Mouse (Mus musculus): ENCODE results near the gene Hist1h2ak. TPM values are rescaled to one million over a fixed set of nuclear protein-coding genes. Genes with fewer than 3 reads are reported as not detected.

The Hist1h2ak gene
- polyA plus RNA-seq, 1 experiment from 2014 or later: 4.9 TPM

DNA sequence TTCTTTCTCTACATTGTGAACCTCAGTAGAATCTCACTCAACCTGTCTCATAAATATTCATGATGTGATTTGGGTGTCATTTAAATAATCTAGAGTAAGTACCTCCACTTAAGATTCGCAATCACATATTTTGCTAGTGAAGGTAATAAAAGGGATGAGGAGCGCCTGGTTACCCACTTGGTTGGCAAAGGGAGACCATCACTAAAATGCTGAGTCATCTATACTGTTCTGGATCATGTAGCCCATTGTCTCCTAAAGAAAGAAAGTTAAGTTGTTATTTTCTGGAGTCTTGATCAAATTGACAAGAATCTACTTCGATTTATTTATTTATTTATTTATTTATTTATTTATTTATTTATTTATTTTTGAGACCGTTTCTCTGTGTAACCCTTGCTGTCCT is 47.0 kb downstream of the Hist1h2ak start:
- Histone ChIP-seq H3K4me1 (replicated peaks; ENCODE audit: control insufficient read depth, insufficient read depth, low read length) (no peaks in the 10 kb centered on the region), H3K27me3 (ENCODE audit: control insufficient read depth, insufficient read depth, low read length) (no peaks in the 10 kb centered on the region), H3K4me2 (replicated peaks; ENCODE audit: low read depth, low read length) (no peak overlapping the region), H3K9me3 (ENCODE audit: control insufficient read depth, low read length) (no peaks in the 10 kb centered on the region), H3K27ac (ENCODE audit: low read depth, low read length) (no peak overlapping the region), H3K36me3 (ENCODE audit: control insufficient read depth, insufficient read depth, low read length) (no peaks in the 10 kb centered on the region), H3K4me3 (ENCODE audit: low read depth, low read length) (no peak overlapping the region), H3K9ac (ENCODE audit: low read depth, low read length) (no peak overlapping the region)
- 80% methylated on average over 4 of the region's 4 CpGs for WGBS
- ATAC-seq (ENCODE audit: low FRiP score): no peak
- DNase-seq (ENCODE audit: low spot score): no peak

Other genes with a start within 250 kb of the Hist1h2ak start
- gene Zkscan8, start 222.7 kb downstream of the Hist1h2ak start, polyA plus RNA-seq (2014; fragmentation: Nextera tagmentation; extraction: Ambion mirVana): 9.8 and 11.0 TPM in 2 replicates
- 0.05 and 0.25 TPM in 2 replicates for gene Olfr1366, start 211.0 kb downstream of the Hist1h2ak start, polyA plus RNA-seq (2014; fragmentation: Nextera tagmentation; extraction: Ambion mirVana)
- gene Olfr1535, start 193.9 kb downstream of the Hist1h2ak start, polyA plus RNA-seq (2014; fragmentation: Nextera tagmentation; extraction: Ambion mirVana): 0.17 TPM in 1 of 2 replicates, not detected in the other
- not detected in 2 replicates for gene Olfr1364, start 172.1 kb downstream of the Hist1h2ak start, polyA plus RNA-seq (2014; fragmentation: Nextera tagmentation; extraction: Ambion mirVana)
- not detected in 2 replicates for gene Olfr1362, start 139.8 kb downstream of the Hist1h2ak start, polyA plus RNA-seq (2014; fragmentation: Nextera tagmentation; extraction: Ambion mirVana)
- not detected in 2 replicates for gene Olfr11, start 111.3 kb downstream of the Hist1h2ak start, polyA plus RNA-seq (2014; fragmentation: Nextera tagmentation; extraction: Ambion mirVana)
- gene Olfr1361, start 90.4 kb downstream of the Hist1h2ak start, polyA plus RNA-seq (2014; fragmentation: Nextera tagmentation; extraction: Ambion mirVana): not detected in 2 replicates
- gene Olfr1360, start 76.4 kb downstream of the Hist1h2ak start, polyA plus RNA-seq (2014; fragmentation: Nextera tagmentation; extraction: Ambion mirVana): not detected in 2 replicates
- gene Olfr1359, start 55.7 kb downstream of the Hist1h2ak start, polyA plus RNA-seq (2014; fragmentation: Nextera tagmentation; extraction: Ambion mirVana): not detected in 2 replicates
- gene Hist1h2bl, start 37.7 kb downstream of the Hist1h2ak start, polyA plus RNA-seq (2014; fragmentation: Nextera tagmentation; extraction: Ambion mirVana): 2.1 and 3.0 TPM in 2 replicates
- 17.3 and 25.6 TPM in 2 replicates for gene Hist1h2ai, start 37.4 kb downstream of the Hist1h2ak start, polyA plus RNA-seq (2014; fragmentation: Nextera tagmentation; extraction: Ambion mirVana)
- gene Hist1h3h, start 36.2 kb downstream of the Hist1h2ak start, polyA plus RNA-seq (2014; fragmentation: Nextera tagmentation; extraction: Ambion mirVana): 12.7 and 20.0 TPM in 2 replicates
- 4.2 and 4.3 TPM in 2 replicates for gene Hist1h2bm, start 31.8 kb downstream of the Hist1h2ak start, polyA plus RNA-seq (2014; fragmentation: Nextera tagmentation; extraction: Ambion mirVana)
- 0.94 and 1.4 TPM in 2 replicates for gene Hist1h4j, start 18.8 kb downstream of the Hist1h2ak start, polyA plus RNA-seq (2014; fragmentation: Nextera tagmentation; extraction: Ambion mirVana)
- gene Hist1h4k, start 3.3 kb downstream of the Hist1h2ak start, polyA plus RNA-seq (2014; fragmentation: Nextera tagmentation; extraction: Ambion mirVana): 2.4 and 8.0 TPM in 2 replicates
- 0.67 and 2.2 TPM in 2 replicates for gene Hist1h2bn, start 296 bp upstream of the Hist1h2ak start, polyA plus RNA-seq (2014; fragmentation: Nextera tagmentation; extraction: Ambion mirVana)
- 19.1 TPM in 2 replicates for gene Hist1h1b, start 26.8 kb upstream of the Hist1h2ak start, polyA plus RNA-seq (2014; fragmentation: Nextera tagmentation; extraction: Ambion mirVana)
- gene Hist1h3i, start 29.5 kb upstream of the Hist1h2ak start, polyA plus RNA-seq (2014; fragmentation: Nextera tagmentation; extraction: Ambion mirVana): 232 and 252 TPM in 2 replicates
- gene Hist1h2an, start 33.4 kb upstream of the Hist1h2ak start, polyA plus RNA-seq (2014; fragmentation: Nextera tagmentation; extraction: Ambion mirVana): 1.4 and 8.5 TPM in 2 replicates
- 2.2 and 2.9 TPM in 2 replicates for gene Hist1h2bp, start 33.6 kb upstream of the Hist1h2ak start, polyA plus RNA-seq (2014; fragmentation: Nextera tagmentation; extraction: Ambion mirVana)
- gene Hist1h2bq, start 56.4 kb upstream of the Hist1h2ak start, polyA plus RNA-seq (2014; fragmentation: Nextera tagmentation; extraction: Ambion mirVana): 17.8 and 18.7 TPM in 2 replicates
- gene Hist1h2ao, start 56.6 kb upstream of the Hist1h2ak start, polyA plus RNA-seq (2014; fragmentation: Nextera tagmentation; extraction: Ambion mirVana): 2.1 TPM in 1 of 2 replicates, not detected in the other
- not detected in 2 replicates for gene Hist1h4m, start 57.9 kb upstream of the Hist1h2ak start, polyA plus RNA-seq (2014; fragmentation: Nextera tagmentation; extraction: Ambion mirVana)
- gene Hist1h4n, start 78.4 kb upstream of the Hist1h2ak start, polyA plus RNA-seq (2014; fragmentation: Nextera tagmentation; extraction: Ambion mirVana): 13.4 and 14.6 TPM in 2 replicates
- 4,676 and 4,856 TPM in 2 replicates for gene Hist1h2ap, start 79.7 kb upstream of the Hist1h2ak start, polyA plus RNA-seq (2014; fragmentation: Nextera tagmentation; extraction: Ambion mirVana)
- 18.1 and 18.6 TPM in 2 replicates for gene Hist1h2br, start 79.9 kb upstream of the Hist1h2ak start, polyA plus RNA-seq (2014; fragmentation: Nextera tagmentation; extraction: Ambion mirVana)
- gene Zfp184, start 191.3 kb upstream of the Hist1h2ak start, polyA plus RNA-seq (2014; fragmentation: Nextera tagmentation; extraction: Ambion mirVana): 25.7 and 27.8 TPM in 2 replicates
- gene Pom121l2, start 227.4 kb upstream of the Hist1h2ak start, polyA plus RNA-seq (2014; fragmentation: Nextera tagmentation; extraction: Ambion mirVana): 0.11 TPM in 2 replicates